Mouse (Mus musculus) layer of hippocampus, adult 11-12 months (tissue): ENCODE results near the gene Caprin2.
"Not testable (repeated sequence)": the region's sequence is repeated elsewhere in the genome, so short reads cannot be mapped to it uniquely, and the experiment has no call there.

Experiments used
- DNase-seq: peaks from one replicate; pipeline ENCODE4 v3.0.0; 2022; ENCODE audit warnings: low spot score

Caprin2 gene

DNA sequence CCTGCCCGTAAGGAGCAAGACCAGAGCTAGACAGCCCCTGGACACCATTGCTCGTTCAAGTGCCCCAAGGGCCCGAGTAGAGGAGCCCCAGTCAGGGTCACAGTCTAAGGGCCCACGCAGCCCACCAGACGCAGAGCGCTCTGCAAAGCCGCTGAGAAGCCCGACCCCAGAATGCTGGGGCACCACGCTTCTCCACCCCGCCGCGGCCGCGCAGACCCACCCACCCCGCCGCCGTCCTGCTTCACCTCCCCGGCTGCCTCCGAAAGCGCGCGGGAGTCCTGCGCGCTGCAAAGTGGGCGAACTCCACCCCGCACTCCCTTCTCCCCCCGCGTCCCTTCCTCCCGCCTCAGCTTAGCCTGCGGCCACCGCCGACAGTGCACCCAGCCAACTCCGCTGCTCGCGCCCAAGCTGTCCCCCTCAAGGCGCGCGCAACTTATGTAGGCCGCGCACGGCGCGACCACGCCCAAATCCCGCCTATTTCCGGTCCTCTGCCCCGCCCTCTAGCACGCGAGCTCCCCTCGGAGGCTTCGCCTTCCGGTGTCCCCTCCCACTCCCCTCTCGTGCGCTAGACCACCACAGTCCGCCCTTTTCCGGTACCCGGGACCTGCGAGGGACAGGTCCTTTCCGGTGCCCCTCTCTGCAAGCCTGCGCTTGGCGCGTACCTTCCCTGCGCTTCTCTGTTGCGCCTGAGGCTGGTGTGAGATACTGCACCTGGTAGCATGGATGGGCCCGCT lies at the start of gene Caprin2:
Gene Caprin2 (minus strand): TSS at position 465 of the 734 bp plus-strand sequence.
- DNase-seq, result peak; percentile 86

DNA sequence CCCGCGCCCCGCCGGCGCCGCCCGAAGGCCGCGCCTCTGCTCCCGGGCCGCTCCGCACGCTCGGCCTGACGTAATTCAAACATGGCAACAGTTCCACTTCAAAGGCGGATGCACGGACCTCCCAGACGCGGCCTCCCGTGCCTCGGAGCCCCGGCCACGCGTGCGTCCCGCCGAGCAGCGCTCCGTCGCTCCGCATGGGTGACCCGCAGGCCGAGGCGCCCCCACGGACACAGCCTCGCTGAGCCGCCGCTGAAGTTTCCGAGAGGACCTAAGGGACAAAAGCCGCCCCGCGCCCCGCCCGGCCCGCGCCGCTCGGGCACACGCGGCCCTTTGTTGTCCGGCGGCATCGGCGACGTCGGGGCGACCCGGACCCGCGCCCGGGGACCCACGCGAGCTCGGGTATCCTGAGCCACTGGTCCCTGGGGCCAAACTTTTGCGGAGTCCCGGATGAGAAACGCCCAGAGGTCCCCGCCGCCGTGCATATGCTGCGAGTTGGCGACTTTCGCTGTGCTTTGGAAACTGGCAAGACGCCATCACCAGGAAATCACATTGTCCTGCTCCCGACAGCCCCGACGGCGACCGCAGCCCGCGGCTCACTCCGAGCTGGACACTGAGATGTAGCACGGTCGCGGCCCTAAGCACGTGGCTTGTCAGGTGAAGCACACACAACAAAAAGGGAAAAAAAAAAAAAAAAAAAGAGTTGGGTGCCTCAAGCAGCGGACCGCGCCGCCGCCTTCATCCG lies 48.9 kb upstream of the Caprin2 start:
- DNase-seq, result peak; percentile 34

DNA sequence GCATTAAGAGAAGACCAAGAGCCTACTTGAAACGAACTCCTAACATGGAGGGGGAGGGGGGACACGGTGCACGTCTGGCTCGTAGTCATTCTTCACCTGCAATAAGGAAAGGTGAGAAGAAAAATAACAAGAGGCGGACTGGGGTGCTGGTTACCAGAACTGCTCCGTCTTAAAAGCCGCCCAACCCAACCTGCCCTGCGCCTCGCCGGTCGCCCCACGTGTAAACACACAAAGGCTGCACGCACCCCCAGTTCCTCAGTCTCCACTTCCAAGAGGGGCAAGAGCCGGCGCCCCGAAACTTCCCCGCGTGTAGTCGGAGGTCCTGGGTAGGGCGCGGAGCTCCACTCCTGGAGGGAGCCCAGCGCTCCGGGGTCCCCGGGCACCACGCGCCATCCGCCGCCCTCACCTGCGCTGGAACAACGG lies 48.3 kb upstream of the Caprin2 start:
- DNase-seq, result peak; percentile 9

DNA sequence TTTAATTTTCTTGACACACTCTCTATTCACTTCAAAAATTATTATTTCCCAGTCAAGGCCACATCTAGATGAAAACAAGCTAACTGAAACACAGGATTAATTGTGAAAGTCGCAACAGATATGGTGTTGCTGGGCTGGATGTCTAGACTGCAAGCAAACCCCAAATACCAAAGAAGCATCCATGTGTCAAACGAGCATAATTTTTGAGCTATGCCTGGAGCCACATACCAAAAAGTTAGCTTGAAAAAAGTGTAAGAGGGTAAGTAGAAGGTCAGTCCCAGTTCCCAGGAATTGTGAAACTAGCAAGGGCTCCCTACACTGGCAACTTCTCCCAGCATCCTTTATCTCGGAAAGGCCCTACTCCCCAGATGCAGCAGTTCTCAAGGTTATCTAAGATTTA lies 47.7 kb upstream of the Caprin2 start:
- DNase-seq, result no peak

DNA sequence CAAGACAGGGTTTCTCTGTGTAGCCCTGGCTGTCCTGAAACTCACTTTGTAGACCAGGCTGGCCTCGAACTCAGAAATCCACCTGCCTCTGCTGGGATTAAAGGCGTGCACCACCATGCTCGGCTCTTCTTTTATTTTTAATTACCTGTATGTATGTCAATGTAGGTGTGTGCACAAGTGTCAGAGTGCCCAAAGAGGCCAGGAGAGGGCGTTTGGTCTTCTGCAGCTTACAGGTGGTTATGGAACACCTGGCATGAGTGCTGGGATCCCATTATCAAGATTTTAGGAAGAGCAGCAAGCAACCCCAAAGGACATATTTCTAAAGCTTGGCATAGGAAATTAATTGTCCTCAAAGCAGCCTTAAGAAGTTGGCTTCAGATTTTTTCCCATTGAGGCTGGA lies 46.4 kb upstream of the Caprin2 start:
- DNase-seq, result no peak

DNA sequence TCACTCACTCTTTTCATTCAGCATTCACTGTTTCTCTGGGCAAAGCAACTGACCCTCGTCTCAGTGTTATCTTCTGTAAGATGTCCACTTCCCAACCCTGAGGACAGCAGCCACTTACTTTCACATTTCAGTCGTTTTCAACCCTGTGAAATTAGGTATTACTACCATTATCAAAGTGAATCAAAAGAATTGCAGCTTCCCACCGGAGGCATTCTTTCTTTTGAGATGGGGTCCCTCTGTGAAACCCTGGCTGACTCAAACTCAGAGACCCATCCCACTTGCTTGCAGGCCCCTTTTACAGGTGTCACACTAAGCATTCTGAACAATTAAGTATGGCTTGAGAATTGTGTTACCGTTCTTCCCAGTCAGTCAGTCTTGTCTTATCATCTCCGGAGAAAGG lies 45.8 kb upstream of the Caprin2 start:
- DNase-seq, result no peak

DNA sequence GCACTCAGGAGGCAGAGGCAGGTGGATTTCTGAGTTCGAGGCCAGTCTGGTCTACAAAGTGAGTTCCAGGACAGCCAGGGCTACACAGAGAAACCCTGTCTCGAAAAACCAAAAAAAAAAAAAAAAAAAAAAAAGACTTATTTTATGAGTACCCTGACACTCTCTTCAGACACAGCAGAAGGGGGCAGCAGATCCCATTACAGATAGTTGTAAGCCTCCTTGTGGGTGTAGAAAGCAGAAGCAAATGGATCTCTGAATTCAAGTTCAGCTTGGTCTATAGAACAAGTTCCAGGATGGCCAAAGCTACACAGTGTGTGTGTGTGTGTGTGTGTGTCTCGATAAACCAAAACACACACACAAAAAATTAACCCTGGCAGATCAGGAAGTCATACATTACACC lies 44.3 kb upstream of the Caprin2 start:
- not testable (repeated sequence) for DNase-seq

DNA sequence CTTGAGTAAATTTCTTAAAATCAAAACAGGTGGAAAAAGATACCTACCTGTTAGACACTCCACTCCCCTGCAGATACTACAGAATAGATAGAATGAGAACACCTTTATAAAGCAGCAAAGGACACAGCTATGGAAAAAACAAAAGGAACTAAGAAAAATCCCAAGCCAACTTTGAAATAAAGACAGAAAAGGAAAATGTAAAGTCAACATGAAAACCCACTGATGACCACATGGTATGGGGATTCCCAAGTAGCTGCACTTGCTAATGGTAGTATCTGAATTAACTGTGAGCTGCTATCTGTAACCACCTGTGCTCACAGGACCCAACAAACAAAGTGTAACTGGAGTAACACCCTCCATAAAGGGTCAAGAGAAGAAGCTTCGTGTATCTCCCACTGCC lies 41.7 kb upstream of the Caprin2 start:
- no peak for DNase-seq

DNA sequence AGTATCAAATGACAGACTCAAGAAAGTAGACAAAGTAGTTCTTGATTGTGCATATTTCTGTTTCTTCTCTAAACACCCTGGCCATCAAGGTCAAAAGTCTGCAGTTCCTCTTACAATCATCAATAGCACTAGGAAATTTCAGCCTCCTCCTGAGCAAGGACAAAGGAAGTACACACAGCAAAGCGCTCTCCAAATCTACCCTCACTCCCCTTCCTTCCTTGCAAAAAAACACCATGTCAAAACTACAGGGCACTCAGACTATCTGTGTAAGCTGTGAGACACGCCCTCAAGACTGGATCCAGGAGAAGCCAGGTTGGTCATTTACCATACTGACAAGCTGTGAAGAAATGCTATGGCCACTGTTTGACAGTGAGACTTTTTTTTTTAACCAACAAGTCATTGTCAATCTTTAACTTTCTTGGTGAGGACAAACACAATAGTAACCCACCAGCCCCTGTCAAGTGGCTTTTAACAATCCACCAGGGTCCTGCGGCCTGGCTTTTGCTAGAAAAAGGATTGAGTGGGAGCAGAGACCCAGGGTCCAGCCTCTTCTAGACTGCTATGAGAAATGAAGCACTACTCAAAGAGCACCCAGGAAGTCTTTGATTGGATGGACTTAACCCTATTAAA lies 39.0 kb upstream of the Caprin2 start:
- no peak for DNase-seq

DNA sequence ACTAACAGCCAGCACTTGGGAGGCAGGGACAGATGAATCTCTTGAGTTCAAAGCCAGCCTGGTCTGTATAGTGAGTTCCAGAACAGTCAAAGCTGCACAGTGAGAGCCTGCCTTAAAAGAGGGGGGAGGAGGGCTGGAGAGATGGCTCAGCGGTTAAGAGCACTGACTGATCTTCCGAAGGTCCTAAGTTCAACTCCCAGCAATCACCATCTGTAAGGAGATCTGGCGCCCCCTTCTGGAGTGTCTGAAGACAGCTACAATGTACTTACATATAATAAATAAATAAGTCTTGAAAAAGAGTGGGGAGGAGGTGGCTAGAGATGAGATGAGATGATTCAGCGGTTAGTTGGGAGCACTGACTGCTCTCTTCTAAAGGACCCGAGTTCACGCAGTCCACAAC lies 35.2 kb upstream of the Caprin2 start:
- no peak for DNase-seq

DNA sequence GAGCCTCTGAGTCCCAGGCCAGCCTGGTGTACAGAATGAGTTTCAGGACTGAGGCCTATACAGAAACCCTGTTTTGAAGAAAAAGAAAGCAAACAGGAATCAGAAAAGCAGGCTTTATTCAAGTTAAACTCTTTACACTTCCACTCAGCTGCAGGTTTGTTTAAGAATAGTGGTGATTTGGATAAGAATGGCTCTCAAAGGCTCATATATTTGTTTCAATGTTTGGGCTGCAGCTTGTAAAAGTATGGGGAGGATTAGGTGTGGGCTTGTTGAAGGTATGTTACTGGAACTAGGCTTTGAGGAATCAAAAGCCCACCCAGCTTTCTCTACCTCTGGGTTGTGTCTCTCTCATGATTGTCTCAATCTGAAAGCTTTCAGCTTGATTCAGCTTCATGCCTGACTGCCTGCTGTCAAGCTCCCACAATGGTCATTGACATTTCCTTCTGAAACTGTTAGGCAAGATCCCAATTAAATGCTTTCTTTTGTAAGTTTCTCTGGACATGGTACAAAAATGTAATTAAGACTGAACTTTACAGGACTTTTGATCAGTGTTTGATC lies 22.9 kb upstream of the Caprin2 start:
- no peak for DNase-seq

DNA sequence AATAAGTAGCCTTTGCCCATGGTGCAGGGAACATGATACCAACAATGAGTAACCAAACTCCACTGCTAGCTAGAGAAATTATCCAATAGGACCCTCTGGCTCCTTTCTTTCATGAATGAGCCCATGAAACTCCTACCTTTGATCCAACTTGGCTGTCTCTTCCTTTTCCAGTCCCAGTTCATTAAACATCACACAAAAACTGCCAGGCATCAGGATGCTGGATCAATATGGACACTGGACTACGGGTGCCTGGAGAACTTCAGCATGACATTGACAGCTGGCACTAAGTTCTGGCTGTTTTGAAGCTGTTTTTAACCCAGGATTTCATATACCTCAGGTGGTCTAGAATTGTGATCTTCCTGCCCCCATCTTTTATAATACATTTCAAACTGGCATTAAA lies 21.6 kb upstream of the Caprin2 start:
- DNase-seq, result no peak

DNA sequence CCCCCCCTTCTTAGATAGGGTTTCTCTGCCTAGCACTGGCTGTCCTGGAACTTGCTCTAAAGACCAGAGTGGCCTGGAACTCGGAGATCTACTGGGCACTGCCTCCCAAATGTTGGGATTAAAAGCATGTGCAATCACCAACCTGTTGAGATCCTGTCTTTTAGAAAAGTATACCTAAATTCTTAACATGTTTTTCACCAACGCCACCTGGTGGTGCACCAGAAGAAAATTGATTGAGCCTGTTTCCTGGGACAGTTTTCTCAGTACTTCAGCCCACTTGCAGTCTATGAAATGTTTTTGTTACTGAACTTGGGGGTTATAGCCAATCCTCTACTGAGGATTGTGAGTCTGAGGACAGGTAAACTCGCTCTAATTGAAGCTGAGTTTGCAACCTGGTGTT lies 20.8 kb upstream of the Caprin2 start:
- no peak for DNase-seq

DNA sequence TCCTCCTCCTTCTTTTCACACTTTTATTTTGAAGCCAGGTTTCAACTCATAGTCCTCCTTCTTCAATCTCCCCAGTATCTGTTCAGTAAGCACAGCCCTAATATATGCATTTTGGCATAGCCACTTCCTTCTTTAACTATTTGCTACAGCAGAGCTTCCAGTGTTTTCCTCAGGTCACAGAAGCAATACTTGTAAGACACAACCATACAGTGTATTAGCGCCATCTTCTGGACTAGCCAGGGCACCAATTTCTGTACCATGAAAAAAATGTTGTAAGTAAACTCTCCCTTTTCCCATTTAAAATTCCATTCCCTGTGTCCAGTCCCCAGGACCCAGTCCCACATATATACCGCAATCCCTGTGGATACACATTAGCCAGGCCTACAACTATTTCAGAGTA lies 17.9 kb upstream of the Caprin2 start:
- DNase-seq, result peak; percentile 66

DNA sequence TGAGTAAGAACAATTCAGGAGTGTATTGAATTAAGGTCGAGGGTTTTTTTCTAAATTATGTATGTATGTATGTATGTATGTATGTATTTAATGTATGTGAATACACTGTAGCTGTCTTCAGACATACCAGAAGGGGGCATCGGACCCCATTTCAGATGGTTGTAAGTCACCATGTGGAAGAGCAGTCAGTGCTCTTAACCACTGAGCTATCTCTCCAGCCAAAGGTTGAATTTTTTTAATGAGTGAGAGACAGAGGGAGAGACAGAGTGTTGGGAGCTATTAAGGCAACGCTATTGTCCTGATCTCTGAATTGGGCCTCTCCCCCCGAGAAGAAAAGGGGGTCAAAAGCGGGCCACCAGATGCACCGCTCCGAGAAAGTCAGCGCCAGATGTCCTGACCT lies 15.9 kb upstream of the Caprin2 start:
- not testable (repeated sequence) for DNase-seq

DNA sequence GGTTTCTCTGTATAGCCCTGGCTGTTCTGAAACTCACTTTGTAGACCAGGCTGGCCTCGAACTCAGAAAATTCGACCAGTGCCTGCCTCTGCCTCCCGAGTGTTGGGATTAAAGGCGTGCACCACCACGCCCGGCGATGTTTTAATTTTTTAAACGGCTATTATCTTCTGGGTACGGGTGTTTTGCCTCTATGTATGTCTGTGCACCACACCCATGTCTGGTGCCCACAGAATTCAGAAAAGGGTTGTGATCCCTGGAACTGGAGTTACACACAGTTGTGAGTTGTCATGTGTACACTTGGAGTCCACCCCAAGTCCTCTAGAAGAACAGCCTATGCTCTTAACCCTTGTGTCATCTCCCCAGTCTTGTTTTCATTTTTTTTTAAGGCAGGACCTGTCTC lies 10.9 kb upstream of the Caprin2 start:
- no peak for DNase-seq

DNA sequence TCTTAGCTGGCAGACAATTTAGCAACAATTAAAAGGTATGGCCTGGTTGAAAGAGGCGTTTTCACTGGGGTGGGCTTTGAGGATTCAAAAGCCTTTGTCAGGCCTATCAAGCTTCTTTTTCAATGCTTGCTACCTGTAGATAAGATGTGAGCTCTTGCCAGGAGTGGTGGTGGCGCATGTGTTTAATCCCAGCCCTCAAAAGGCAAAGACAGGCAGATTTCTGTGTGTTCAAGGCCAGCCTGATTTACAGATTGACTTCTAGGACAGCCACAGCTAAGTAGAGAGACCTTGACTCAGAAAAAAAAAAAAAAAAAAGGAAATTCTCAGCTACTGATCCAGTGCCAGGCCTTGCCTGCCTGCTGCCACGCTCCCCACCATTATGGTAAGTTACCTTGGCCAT lies 6.7 kb upstream of the Caprin2 start:
- no peak for DNase-seq

DNA sequence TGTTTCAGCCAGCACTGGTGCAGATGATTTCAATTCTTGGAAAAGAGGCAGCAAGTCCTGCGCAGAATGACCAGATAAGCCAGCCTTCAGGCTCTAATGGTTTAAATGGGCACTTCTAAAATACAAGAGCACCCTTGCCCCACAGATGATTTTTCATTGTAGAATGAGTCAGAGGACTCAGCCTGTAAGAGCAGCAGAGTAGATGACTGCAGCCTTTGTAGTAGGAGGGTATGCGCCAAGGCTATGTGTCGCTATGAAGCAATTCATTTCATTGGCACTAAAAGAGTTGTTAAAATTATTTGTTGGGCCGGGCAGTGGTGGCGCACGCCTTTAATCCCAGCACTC lies 442 bp upstream of the Caprin2 start:
- DNase-seq, result no peak

DNA sequence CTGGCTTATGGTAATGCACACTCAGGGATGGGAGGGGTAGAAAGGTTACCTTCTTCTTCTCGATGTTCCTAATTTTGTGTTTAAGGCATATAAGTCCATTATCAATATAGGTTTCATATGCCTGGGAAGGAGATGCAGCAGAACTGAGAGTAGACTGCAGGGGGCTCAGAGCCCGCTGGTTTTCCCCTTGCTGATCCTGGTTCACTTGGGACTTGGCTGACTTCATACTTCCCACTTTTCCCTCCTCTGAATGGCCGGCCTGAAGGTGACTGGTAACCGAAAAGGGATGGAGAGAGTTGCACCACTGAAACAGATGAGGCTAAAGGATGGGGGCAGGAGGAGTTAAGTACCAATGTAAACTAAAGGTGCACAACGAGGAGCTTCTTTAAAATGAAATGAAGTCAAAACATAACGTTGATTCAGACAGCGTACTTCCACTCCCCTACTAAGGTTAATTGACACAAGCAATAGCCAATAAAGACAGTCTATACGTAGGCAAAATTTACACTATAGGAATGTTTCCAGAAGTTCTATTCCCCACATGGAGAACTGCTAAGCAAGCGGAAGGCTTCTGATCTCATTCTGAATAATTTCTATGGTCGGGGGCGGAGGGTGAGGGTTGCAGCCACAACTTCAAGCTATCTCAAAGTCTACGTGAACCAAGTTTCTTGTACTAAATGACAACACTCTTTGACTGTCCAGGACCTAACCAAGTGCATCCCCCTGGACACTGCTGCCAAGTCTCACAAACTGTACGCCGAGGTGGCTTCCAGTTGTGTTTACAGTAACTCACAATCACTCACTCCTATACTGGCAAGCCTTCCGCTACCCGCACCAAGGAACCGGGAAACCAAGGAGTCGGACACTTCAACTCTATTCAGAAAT lies 907 bp downstream of the Caprin2 start:
- DNase-seq, result peak; percentile 10

DNA sequence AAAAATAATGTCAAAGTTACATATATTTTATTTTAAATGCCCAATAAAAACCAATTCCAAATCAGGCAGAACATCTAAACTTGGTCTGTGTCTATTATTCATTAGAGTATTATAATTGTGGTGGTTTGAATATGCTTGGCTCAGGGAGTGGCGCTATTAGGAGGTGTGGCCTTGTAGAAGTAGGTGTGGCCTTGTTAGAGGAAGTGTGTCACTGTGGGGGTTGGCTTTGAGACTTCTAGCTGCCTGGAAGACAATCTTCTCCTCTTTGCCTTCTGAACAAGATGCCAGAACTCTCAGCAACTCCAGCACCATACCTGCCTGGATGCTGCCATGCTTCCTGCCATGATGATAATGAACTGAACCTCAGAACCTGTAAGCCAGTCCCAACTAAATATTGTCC lies 22.1 kb downstream of the Caprin2 start:
- DNase-seq, result no peak

DNA sequence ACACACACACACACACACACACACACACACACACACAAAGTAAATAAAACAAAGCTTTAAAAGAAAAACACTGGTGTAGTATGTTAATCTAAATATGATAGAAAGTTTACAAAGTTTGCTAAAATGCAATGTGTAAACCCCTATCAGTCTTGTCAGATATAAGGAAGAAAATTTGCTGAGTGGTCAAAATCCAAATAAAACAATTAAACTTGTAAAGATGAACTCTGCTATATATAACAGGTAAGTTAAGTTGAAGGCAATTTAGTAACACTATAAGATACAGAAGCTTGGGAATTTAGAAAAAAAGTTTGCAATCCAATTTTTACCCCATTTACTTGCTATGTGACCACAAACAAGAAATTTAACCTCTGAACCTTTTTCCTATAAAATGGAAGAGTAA lies 50.4 kb downstream of the Caprin2 start:
- no peak for DNase-seq

DNA sequence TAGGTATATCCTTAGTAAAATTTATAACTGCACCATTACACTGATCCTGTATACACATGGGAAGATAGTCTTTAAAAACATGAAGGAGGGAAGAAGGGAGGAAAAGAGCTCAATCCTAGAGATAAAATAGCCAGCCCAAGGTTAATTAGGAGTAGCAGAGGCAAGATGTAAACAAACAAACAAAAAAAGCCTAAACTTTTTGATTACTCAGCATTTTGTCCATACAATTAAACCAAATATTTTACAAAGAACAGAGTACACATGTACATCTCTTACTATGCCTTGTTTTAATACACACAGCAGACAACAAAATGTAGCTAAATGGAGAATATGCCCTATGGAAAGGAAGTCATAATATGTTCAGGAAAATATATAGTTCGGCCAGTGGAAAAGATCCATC lies 54.3 kb downstream of the Caprin2 start:
- no peak for DNase-seq
